Mouse (Mus musculus) heart, embryonic 16.5 days (tissue): ENCODE measurements around the gene Sytl1. TPM values are rescaled to one million over a fixed set of nuclear protein-coding genes. Genes with fewer than 3 reads are reported as not detected.

Source experiments
- ATAC-seq: fragments of 200-750 bp; cut with Nextera tagmentation; replicated peaks from 2 replicates; pipeline ENCODE4 v1.8.0; 2017; ENCODE audit warnings: moderate number of reproducible peaks; ENCODE audit not compliant: insufficient read depth, low FRiP score; ENCODE audit errors: extremely low read depth
- H3K27ac ChIP-seq: fragments of 300-500 bp; sonication (generic); 2 replicates; pipeline ENCODE4 v1.5.1; 2014; ENCODE audit warnings: mild to moderate bottlenecking, low read length, control low read depth, moderate library complexity
- H3K27me3 ChIP-seq: fragments of 300-500 bp; sonication (generic); 2 replicates; pipeline ENCODE4 v1.6.1; 2014; ENCODE audit warnings: low read length, mixed read lengths; ENCODE audit not compliant: control insufficient read depth, insufficient read depth
- H3K36me3 ChIP-seq: fragments of 300-500 bp; sonication (generic); 2 replicates; pipeline ENCODE4 v1.6.1; 2014; ENCODE audit not compliant: control insufficient read depth, insufficient read depth
- H3K4me1 ChIP-seq: fragments of 300-500 bp; sonication (generic); 2 replicates; pipeline ENCODE4 v1.6.1; 2014; ENCODE audit warnings: low read length, mixed read lengths; ENCODE audit not compliant: control insufficient read depth, insufficient read depth
- H3K4me2 ChIP-seq: fragments of 300-500 bp; sonication (generic); 2 replicates; pipeline ENCODE4 v1.6.1; 2014; ENCODE audit warnings: low read depth, mild to moderate bottlenecking, control low read depth, low read length
- H3K4me3 ChIP-seq: fragments of 300-500 bp; sonication (generic); 2 replicates; pipeline ENCODE4 v1.5.1; 2014; ENCODE audit warnings: mild to moderate bottlenecking, control low read depth, low read length
- H3K9ac ChIP-seq: fragments of 300-500 bp; sonication (generic); 2 replicates; pipeline ENCODE4 v1.6.1; 2014; ENCODE audit warnings: low read length, control low read depth
- H3K9me3 ChIP-seq: fragments of 300-500 bp; sonication (generic); replicated peaks from 2 replicates; pipeline ENCODE4 v1.6.1; 2016; ENCODE audit warnings: low read length; ENCODE audit not compliant: control insufficient read depth
- WGBS: fragments of 180-500 bp; shearing (Covaris S2); extraction: QIAGEN DNeasy Blood & Tissue Kit; methylation state at CpG from one replicate; pipeline ENCODE4 v1.1.7; 2014; 5-methylcytosine and 5-hydroxymethylcytosine counted together
- polyA plus RNA-seq: library from polyadenylated mRNA; unstranded; fragments of >200 nt; fragmentation: Nextera tagmentation; extraction: Ambion mirVana; gene quantifications from 2 replicates; pipeline ENCODE4 v1.2.1, GENCODE M21; 2015

Gene Sytl1
- polyA plus RNA-seq, 1 experiment from 2014 or later: 7.6 TPM

- H3K4me3 ChIP-seq: no peak overlapping the region
- H3K4me2 ChIP-seq: no peak overlapping the region
- no peaks in the 10 kb centered on the region for H3K36me3 ChIP-seq
- WGBS: 3% methylated on average over 5 of the region's 5 CpGs
- peaks cover 31% of the 10 kb centered on the region for H3K27me3 ChIP-seq
- H3K9ac ChIP-seq: no peak overlapping the region
- H3K4me1 ChIP-seq: peaks cover 9% of the 10 kb centered on the region
- ATAC-seq: no peak
- H3K9me3 ChIP-seq: no peaks in the 10 kb centered on the region
- no peak overlapping the region for H3K27ac ChIP-seq
Measured at GRCm38 (mm10) chr4:133217641-133218040, 45.3 kb downstream of the Sytl1 start.

- ATAC-seq: no peak
- H3K9ac ChIP-seq: no peak overlapping the region
- no peak overlapping the region for H3K27ac ChIP-seq
- H3K4me3 ChIP-seq: no peak overlapping the region
- H3K36me3 ChIP-seq: no peaks in the 10 kb centered on the region
- H3K9me3 ChIP-seq: no peaks in the 10 kb centered on the region
- peaks cover 15% of the 10 kb centered on the region for H3K27me3 ChIP-seq
- H3K4me1 ChIP-seq: peaks cover 11% of the 10 kb centered on the region
- WGBS: 20% methylated on average over 10 of the region's 10 CpGs
- H3K4me2 ChIP-seq: no peak overlapping the region; the same call in 1 of the 2 replicates
Measured at GRCm38 (mm10) chr4:133213661-133214060, 49.3 kb downstream of the Sytl1 start.

- H3K36me3 ChIP-seq: no peaks in the 10 kb centered on the region
- H3K9ac ChIP-seq: no peak overlapping the region
- ATAC-seq: no peak
- H3K27me3 ChIP-seq: peaks cover 15% of the 10 kb centered on the region
- H3K4me3 ChIP-seq: peak overlapping the region; percentile 70; the same call in 1 of the 2 replicates
- peaks cover 11% of the 10 kb centered on the region for H3K4me1 ChIP-seq
- H3K27ac ChIP-seq: no peak overlapping the region
- 4% methylated on average over 9 of the region's 9 CpGs for WGBS
- H3K4me2 ChIP-seq: peak overlapping the region; percentile 89
- H3K9me3 ChIP-seq: no peaks in the 10 kb centered on the region
Measured at GRCm38 (mm10) chr4:133213268-133213590, 49.7 kb downstream of the Sytl1 start.

GRCm38 (mm10) chr4:133212562-133213267 is 50.2 kb downstream of the Sytl1 start:
- Histone ChIP-seq H3K4me1 (peaks cover 11% of the 10 kb centered on the region), H3K4me3 (peak overlapping the region; percentile 70), H3K9me3 (no peaks in the 10 kb centered on the region), H3K4me2 (peak overlapping the region; percentile 89), H3K27me3 (peaks cover 13% of the 10 kb centered on the region), H3K36me3 (no peaks in the 10 kb centered on the region), H3K9ac (peak overlapping the region; percentile 68), H3K27ac (no peak overlapping the region)
- ATAC-seq: peak; percentile 86
- WGBS: 2% methylated on average over 44 of the region's 44 CpGs

- Histone ChIP-seq H3K36me3 (no peaks in the 10 kb centered on the region), H3K4me1 (peaks cover 11% of the 10 kb centered on the region), H3K4me3 (peak within 1 kb of the TSS; percentile 70), H3K9me3 (no peaks in the 10 kb centered on the region), H3K4me2 (peak within 1 kb of the TSS; percentile 89), H3K27ac (no peak within 1 kb of the TSS), H3K27me3 (peaks cover 13% of the 10 kb centered on the region), H3K9ac (peak within 1 kb of the TSS; percentile 68)
- ATAC-seq: peak; percentile 30
- 2% methylated on average over 52 of the region's 52 CpGs for WGBS
Measured at GRCm38 (mm10) chr4:133211751-133212561, 51.0 kb downstream of the Sytl1 start, which contains the start of the genes Cd164l2 and Gpr3. TSS of gene Cd164l2 (plus strand) at chr4:133212131. TSS of gene Gpr3 (minus strand) at chr4:133212536.

- no peak for ATAC-seq
- peaks cover 13% of the 10 kb centered on the region for H3K27me3 ChIP-seq
- H3K9ac ChIP-seq: no peak overlapping the region
Measured at GRCm38 (mm10) chr4:133210788-133211390, 52.0 kb downstream of the Sytl1 start.

GRCm38 (mm10) chr4:133210023-133210787 is 52.7 kb downstream of the Sytl1 start:
- Histone ChIP-seq H3K4me3 (no peak overlapping the region), H3K9me3 (no peaks in the 10 kb centered on the region), H3K4me1 (peaks cover 11% of the 10 kb centered on the region), H3K27me3 (peaks cover 13% of the 10 kb centered on the region), H3K27ac (no peak overlapping the region), H3K4me2 (no peak overlapping the region), H3K36me3 (no peaks in the 10 kb centered on the region), H3K9ac (no peak overlapping the region)
- ATAC-seq: no peak
- 89% methylated on average over 24 of the region's 24 CpGs for WGBS

More at GRCm38 (mm10) chr4:133210788-133211390, 52.0 kb downstream of the Sytl1 start:
- Histone ChIP-seq H3K4me1 (peaks cover 11% of the 10 kb centered on the region), H3K27ac (no peak overlapping the region), H3K4me3 (no peak overlapping the region), H3K36me3 (no peaks in the 10 kb centered on the region), H3K9me3 (no peaks in the 10 kb centered on the region), H3K4me2 (no peak overlapping the region)
- WGBS: 92% methylated on average over 19 of the region's 19 CpGs

- WGBS: 2% methylated on average over 11 of the region's 11 CpGs
- H3K4me1 ChIP-seq: peaks cover 16% of the 10 kb centered on the region
- H3K27ac ChIP-seq: no peak overlapping the region
- H3K27me3 ChIP-seq: peaks cover 12% of the 10 kb centered on the region
- no peak overlapping the region for H3K4me3 ChIP-seq
- H3K4me2 ChIP-seq: no peak overlapping the region
- no peak overlapping the region for H3K9ac ChIP-seq
- no peak for ATAC-seq
- H3K9me3 ChIP-seq: no peaks in the 10 kb centered on the region
- no peaks in the 10 kb centered on the region for H3K36me3 ChIP-seq
Measured at GRCm38 (mm10) chr4:133209366-133209765, 53.5 kb downstream of the Sytl1 start.
